9 mouse cellular contexts compared by ENCODE assay signal in the genomic region with DNA sequence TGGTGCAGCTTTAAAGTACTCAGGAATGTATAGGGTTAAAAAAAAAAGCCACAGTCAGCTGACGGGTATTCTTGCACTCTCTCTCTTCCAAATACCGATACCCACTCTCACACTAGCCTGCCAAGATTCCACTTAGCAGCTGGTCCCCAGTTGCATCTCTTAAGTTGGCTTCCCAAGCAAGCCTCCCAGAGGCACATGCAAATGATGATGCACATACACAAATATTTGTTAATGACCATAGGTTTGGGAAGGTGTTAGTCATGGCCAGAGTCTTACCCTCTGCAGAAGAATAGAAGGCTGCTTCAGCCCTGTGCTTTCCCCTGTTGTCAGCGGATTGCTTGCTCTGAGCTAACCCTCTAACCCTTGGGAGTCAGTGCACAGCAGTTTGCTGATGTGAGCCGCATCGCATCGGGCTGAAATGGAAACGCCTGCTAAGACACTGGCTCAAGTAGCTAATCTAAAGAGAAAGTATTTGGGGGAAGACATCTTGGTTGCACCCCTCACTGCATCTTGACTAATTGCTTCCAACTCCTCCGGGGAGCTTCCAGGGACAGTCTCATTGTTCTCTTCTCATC. TPM values are rescaled to one million over a fixed set of nuclear protein-coding genes. Genes with fewer than 3 reads are reported as not detected.
A peak's percentile ranks its signal among the peaks of the same experiment; 100 is the strongest.
DNase-seq lines count a peak whose midpoint lies in the region; ATAC-seq and TF ChIP-seq lines count a peak whose summit lies in the region.
"Had no signal": no experiment of that assay in that cellular context is flagged by ENCODE, and none has a peak within 500 bp of the region (broad histone marks: within the 10 kb centered on the region; RNA-seq: fewer than 3 reads in every experiment).

No protein-coding gene starts in this region.

- H3K27me3 ChIP-seq in forebrain, embryonic 13.5 days: no peaks in the 10 kb centered on the region
- no peaks in the 10 kb centered on the region for H3K27me3 ChIP-seq in hindbrain, embryonic 11.5 days (ENCODE audit: control insufficient read depth, insufficient read depth, low read length)
- H3K27me3 ChIP-seq in limb, embryonic 14.5 days (ENCODE audit: control insufficient read depth, insufficient read depth, low read length): no peaks in the 10 kb centered on the region

- H3K27ac ChIP-seq in forebrain, embryonic 13.5 days: no peak overlapping the region
- no peak overlapping the region for H3K27ac ChIP-seq in hindbrain, embryonic 11.5 days (ENCODE audit: low read depth, low read length)
- H3K27ac ChIP-seq in limb, embryonic 14.5 days (replicated peaks; ENCODE audit: low read depth, low read length): no peak overlapping the region

- H3K4me1 ChIP-seq in forebrain, embryonic 13.5 days: peaks cover 10% of the 10 kb centered on the region
- no peaks in the 10 kb centered on the region for H3K4me1 ChIP-seq in hindbrain, embryonic 11.5 days (replicated peaks; ENCODE audit: control insufficient read depth, insufficient read depth, low read length)
- no peaks in the 10 kb centered on the region for H3K4me1 ChIP-seq in limb, embryonic 14.5 days (ENCODE audit: control insufficient read depth, insufficient read depth, low read length)

- peak overlapping the region; percentile 49 for H3K4me2 ChIP-seq in forebrain, embryonic 13.5 days
- peak overlapping the region; percentile 8 for H3K4me2 ChIP-seq in hindbrain, embryonic 11.5 days (replicated peaks; ENCODE audit: low read depth, low read length)
- no peak overlapping the region for H3K4me2 ChIP-seq in limb, embryonic 14.5 days (replicated peaks; ENCODE audit: low read depth, low read length, severe bottlenecking)

- no peak for TF ChIP-seq POLR2A in limb, embryonic 14.5 days (IDR thresholded peaks at IDR 0.05; ENCODE audit: borderline replicate concordance, extremely low read depth, insufficient read depth, insufficient read length)

- H3K4me3 ChIP-seq in forebrain, embryonic 13.5 days: peak overlapping the region; percentile 10; the same call in 1 of the 2 replicates
- H3K4me3 ChIP-seq in hindbrain, embryonic 11.5 days (ENCODE audit: low read depth, low read length): no peak overlapping the region
- H3K4me3 ChIP-seq in limb, embryonic 14.5 days (replicated peaks; ENCODE audit: low read length): no peak overlapping the region

- no peaks in the 10 kb centered on the region for H3K36me3 ChIP-seq in forebrain, embryonic 13.5 days (ENCODE audit: poor library complexity, severe bottlenecking)
- no peaks in the 10 kb centered on the region for H3K36me3 ChIP-seq in hindbrain, embryonic 11.5 days (ENCODE audit: control insufficient read depth, insufficient read depth, low read length)
- H3K36me3 ChIP-seq in limb, embryonic 14.5 days (ENCODE audit: control insufficient read depth, insufficient read depth, low read length): no peaks in the 10 kb centered on the region

- peak; percentile 71 for ATAC-seq in forebrain, embryonic 13.5 days
- ATAC-seq in hindbrain, embryonic 11.5 days (ENCODE audit: low FRiP score): peak; percentile 40; the same call in 1 of the 2 replicates
- ATAC-seq in limb, embryonic 14.5 days (ENCODE audit: low FRiP score, low read depth): peak; percentile 70

- peak; percentile 55 for DNase-seq in layer of hippocampus, adult 11-12 months (ENCODE audit: low spot score)
- DNase-seq in layer of hippocampus, adult 9-10 months (ENCODE audit: low spot score): no peak
- peak; percentile 28 for DNase-seq in hindbrain, embryonic 11.5 days (ENCODE audit: low spot score)
- peak; percentile 45 for DNase-seq in limb, embryonic 14.5 days (ENCODE audit: low spot score)
- DNase-seq in skeletal muscle tissue, adult 2 months (ENCODE audit: low read depth, low spot score): peak; percentile 42
- no peak for DNase-seq in adrenal gland, adult 2 months
- no peak for DNase-seq in c-Kit-positive CD71-positive TER-119-positive erythroid progenitor cells, embryonic 14.5 days (ENCODE audit: low spot score)

- no peaks in the 10 kb centered on the region for H3K9me3 ChIP-seq in forebrain, embryonic 13.5 days (replicated peaks)
- H3K9me3 ChIP-seq in hindbrain, embryonic 11.5 days (ENCODE audit: control insufficient read depth, low read length): no peaks in the 10 kb centered on the region
- no peaks in the 10 kb centered on the region for H3K9me3 ChIP-seq in limb, embryonic 14.5 days (ENCODE audit: control insufficient read depth, low read length)

- H3K9ac ChIP-seq in forebrain, embryonic 13.5 days: no peak overlapping the region
- no peak overlapping the region for H3K9ac ChIP-seq in hindbrain, embryonic 11.5 days (ENCODE audit: low read depth, low read length)
- no peak overlapping the region for H3K9ac ChIP-seq in limb, embryonic 14.5 days (ENCODE audit: low read depth, low read length, severe bottlenecking)

- WGBS in forebrain, embryonic 13.5 days: under 1% methylated on average over 8 of the region's 8 CpGs
- 4% methylated on average over 8 of the region's 8 CpGs for WGBS in hindbrain, embryonic 11.5 days
- WGBS in limb, embryonic 14.5 days: 10% methylated on average over 8 of the region's 8 CpGs

RNA-seq across cellular contexts. Expression of gene Ccdc89, which starts 39.4 kb away (rescaled TPM):
- 1.3 and 2.3 TPM in 2 replicates for polyA plus RNA-seq in forebrain, embryonic 13.5 days (2015; fragmentation: Nextera tagmentation; extraction: Ambion mirVana)
- 3.2 and 3.5 TPM in 2 replicates for polyA plus RNA-seq in hindbrain, embryonic 11.5 days (2014; fragmentation: Nextera tagmentation; extraction: Ambion mirVana)
- 0.51 and 0.80 TPM in 2 replicates for polyA plus RNA-seq in limb, embryonic 14.5 days (2012; rRNA removed)
- 0.77 and 0.97 TPM in 2 replicates for polyA plus RNA-seq in limb, embryonic 14.5 days (2014; fragmentation: Nextera tagmentation; extraction: Ambion mirVana)
- total RNA-seq in adrenal gland, adult 2 months (2021): under 1 TPM; 0.14 to 0.76 TPM
- 0.06 TPM in 1 of 2 replicates, not detected in the other for polyA plus RNA-seq in adrenal gland, adult 2 months (2012; rRNA removed)
- polyA plus RNA-seq: spleen, adult 2 months had no signal

RNA-seq across cellular contexts. Expression of gene Crebzf, which starts 55.6 kb away (rescaled TPM):
- polyA plus RNA-seq in forebrain, embryonic 13.5 days (2015; fragmentation: Nextera tagmentation; extraction: Ambion mirVana): 28.1 and 36.4 TPM in 2 replicates
- 48.8 and 59.3 TPM in 2 replicates for polyA plus RNA-seq in hindbrain, embryonic 11.5 days (2014; fragmentation: Nextera tagmentation; extraction: Ambion mirVana)
- polyA plus RNA-seq in limb, embryonic 14.5 days (2012; rRNA removed): 140 and 145 TPM in 2 replicates
- 56.3 and 58.1 TPM in 2 replicates for polyA plus RNA-seq in limb, embryonic 14.5 days (2014; fragmentation: Nextera tagmentation; extraction: Ambion mirVana)
- 10 to 100 TPM; 57.5 to 66.2 TPM for total RNA-seq in adrenal gland, adult 2 months (2021)
- polyA plus RNA-seq in adrenal gland, adult 2 months (2012; rRNA removed): 104 and 127 TPM in 2 replicates

Comparison
In these comparisons a context has a peak if more than half of its experiments do, and no peak if none do; other contexts are left out.
1. DNase-seq: peak in layer of hippocampus, adult 11-12 months (single experiment), hindbrain, embryonic 11.5 days (single experiment), limb, embryonic 14.5 days (single experiment) and skeletal muscle tissue, adult 2 months (single experiment); none in layer of hippocampus, adult 9-10 months (single experiment), adrenal gland, adult 2 months (single experiment) and c-Kit-positive CD71-positive TER-119-positive erythroid progenitor cells, embryonic 14.5 days (single experiment).
2. Peak in every context shown above with its lines, with median percentiles within 50 percentile points of each other: ATAC-seq.